ENCODE assay signal across 1 mouse cellular context in the genomic region with DNA sequence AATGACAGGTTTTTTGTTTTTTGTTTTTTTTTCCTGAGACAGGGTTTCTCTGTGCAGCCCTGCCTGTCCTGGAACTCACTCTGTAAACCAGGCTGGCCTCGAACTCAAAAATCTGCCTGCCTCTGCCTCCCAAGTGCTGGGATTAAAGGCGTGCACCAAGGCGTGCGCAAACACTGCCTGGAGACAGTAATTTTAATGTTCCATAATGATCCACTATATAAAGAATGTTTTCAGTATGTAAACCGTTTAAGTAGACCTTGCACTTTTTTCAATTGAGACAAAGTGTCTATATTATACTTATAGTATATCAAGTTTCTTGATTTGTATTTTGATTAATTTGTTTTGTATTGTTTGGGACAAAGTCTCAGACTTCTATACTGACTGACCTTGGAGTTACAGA.
TF ChIP-seq lines count a peak whose summit lies in the region.

No protein-coding gene starts in this region.

TF ChIP-seq in myocyte, 11 proteins besides CTCF, POLR2A, EP300 and RAD21:
- TF ChIP-seq SRF (IDR thresholded peaks at IDR 0.05; ENCODE audit: control insufficient read depth, insufficient read length, low read depth) (no peak), POLR2AphosphoS2 (IDR thresholded peaks at IDR 0.05; ENCODE audit: insufficient read length, low read depth) (no peak), MAX (IDR thresholded peaks at IDR 0.05; ENCODE audit: low read depth) (no peak), CEBPB (IDR thresholded peaks at IDR 0.05; ENCODE audit: insufficient read depth, poor library complexity, severe bottlenecking) (no peak), REST (IDR thresholded peaks at IDR 0.05; ENCODE audit: insufficient read depth, insufficient read length) (no peak), MYOG (IDR thresholded peaks at IDR 0.05; ENCODE audit: control insufficient read depth in 1 of 3, insufficient read depth in 1 of 3, insufficient read length in 2 of 3, low read depth in 2 of 3) (no peak), TCF12 (IDR thresholded peaks at IDR 0.05; ENCODE audit: insufficient read depth, poor library complexity, severe bottlenecking) (no peak), E2F4 (IDR thresholded peaks at IDR 0.05; ENCODE audit: insufficient read depth) (no peak), USF1 (IDR thresholded peaks at IDR 0.05; ENCODE audit: low read depth) (no peak), MYOD1 (IDR thresholded peaks at IDR 0.05; ENCODE audit: control insufficient read depth in 1 of 3, insufficient read length in 2 of 3, low read depth in 2 of 3) (no peak), TCF3 (IDR thresholded peaks at IDR 0.05; ENCODE audit: insufficient read length, low read depth) (no peak)
